Mouse (Mus musculus): ENCODE results near the gene Vmn2r63. TPM values are rescaled to one million over a fixed set of nuclear protein-coding genes. Genes with fewer than 3 reads are reported as not detected.
"Not testable (repeated sequence)": the region's sequence is repeated elsewhere in the genome, so short reads cannot be mapped to it uniquely, and the experiment has no call there.

The Vmn2r63 gene
- polyA plus RNA-seq (2012; fragmentation: generic; extraction: Trizol) = not detected

- not testable (repeated sequence) for H3K79me2 ChIP-seq (ENCODE audit: control insufficient read depth, insufficient read depth); H3K36me3 ChIP-seq (ENCODE audit: control insufficient read depth, insufficient read depth); H3ac ChIP-seq (ENCODE audit: control insufficient read depth, insufficient read length)
Observed at GRCm38 (mm10) chr7:42933722-42934121, at the start of gene Vmn2r63. Vmn2r63 (minus strand) TSS chr7:42933822.

GRCm38 (mm10) chr7:42980739-42981138 lies 47.1 kb upstream of the Vmn2r63 start:
- no peak for TF ChIP-seq USF1 (IDR thresholded peaks at IDR 0.05; ENCODE audit: low read depth)
- no peak for TF ChIP-seq POLR2A (IDR thresholded peaks at IDR 0.05; ENCODE audit: insufficient read length, low read depth)
- no peak for TF ChIP-seq MAX (IDR thresholded peaks at IDR 0.05; ENCODE audit: low read depth)
- no peak for TF ChIP-seq TCF12 (IDR thresholded peaks at IDR 0.05; ENCODE audit: insufficient read depth, poor library complexity, severe bottlenecking)
- no peak for TF ChIP-seq MYOG (IDR thresholded peaks at IDR 0.05; ENCODE audit: control insufficient read depth in 1 of 3, insufficient read depth in 1 of 3, insufficient read length in 2 of 3, low read depth in 2 of 3)
- no peak for TF ChIP-seq E2F4 (IDR thresholded peaks at IDR 0.05; ENCODE audit: insufficient read depth)
- no peak for TF ChIP-seq REST (IDR thresholded peaks at IDR 0.05; ENCODE audit: insufficient read depth, insufficient read length)
- TF ChIP-seq MYOD1 (IDR thresholded peaks at IDR 0.05; ENCODE audit: control insufficient read depth in 1 of 3, insufficient read length in 2 of 3, low read depth in 2 of 3) = no peak
- no peak for TF ChIP-seq TCF3 (IDR thresholded peaks at IDR 0.05; ENCODE audit: insufficient read length, low read depth)
- TF ChIP-seq SRF (IDR thresholded peaks at IDR 0.05; ENCODE audit: control insufficient read depth, insufficient read length, low read depth) = no peak
- TF ChIP-seq POLR2AphosphoS2 (IDR thresholded peaks at IDR 0.05; ENCODE audit: insufficient read length, low read depth) = no peak
- TF ChIP-seq CEBPB (IDR thresholded peaks at IDR 0.05; ENCODE audit: insufficient read depth, poor library complexity, severe bottlenecking) = no peak
- H3K79me2 ChIP-seq (ENCODE audit: control insufficient read depth, insufficient read depth) = no peaks in the 10 kb centered on the region
- peak overlapping the region; percentile 19 for H3K4me3 ChIP-seq
- H3K4me2 ChIP-seq (ENCODE audit: low read depth) = peak overlapping the region; percentile 30
- H3K36me3 ChIP-seq (ENCODE audit: control insufficient read depth, insufficient read depth) = no peaks in the 10 kb centered on the region
- H3K27me3 ChIP-seq (ENCODE audit: control insufficient read depth, insufficient read depth, insufficient read length) = no peaks in the 10 kb centered on the region
- H3ac ChIP-seq (ENCODE audit: control insufficient read depth, insufficient read length) = no peak overlapping the region

More at GRCm38 (mm10) chr7:42933722-42934121, at the start of gene Vmn2r63:
- not testable (repeated sequence) for H3K27me3 ChIP-seq (ENCODE audit: control insufficient read depth, insufficient read depth, insufficient read length); H3K4me2 ChIP-seq (ENCODE audit: low read depth); H3K4me3 ChIP-seq

DNA sequence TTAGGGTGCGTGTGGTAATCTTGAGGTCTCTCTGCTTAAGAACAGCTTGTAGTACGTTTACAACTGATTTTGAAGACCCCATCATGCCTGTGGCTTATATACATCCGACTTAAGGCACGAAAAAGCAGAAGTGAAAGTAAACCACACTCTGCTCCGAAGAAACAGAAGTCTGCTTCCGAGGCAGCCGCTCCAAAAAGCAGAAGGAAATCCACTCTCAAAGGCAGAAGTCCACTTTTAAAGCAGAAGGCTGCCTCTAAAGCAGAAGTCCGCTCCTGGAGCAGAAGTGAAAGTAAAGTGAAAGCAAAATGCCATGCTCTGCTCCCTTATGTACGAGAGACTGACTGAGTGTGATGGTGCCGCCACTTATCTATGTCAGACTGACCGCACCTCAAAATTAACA lies 46.5 kb upstream of the Vmn2r63 start:
- peak overlapping the region; percentile 19 for H3K4me3 ChIP-seq
- H3K79me2 ChIP-seq (ENCODE audit: control insufficient read depth, insufficient read depth) = no peaks in the 10 kb centered on the region
- TF ChIP-seq MAX (IDR thresholded peaks at IDR 0.05; ENCODE audit: low read depth) (no peak), MYOD1 (IDR thresholded peaks at IDR 0.05; ENCODE audit: control insufficient read depth in 1 of 3, insufficient read length in 2 of 3, low read depth in 2 of 3) (no peak), SRF (IDR thresholded peaks at IDR 0.05; ENCODE audit: control insufficient read depth, insufficient read length, low read depth) (no peak), USF1 (IDR thresholded peaks at IDR 0.05; ENCODE audit: low read depth) (no peak), CEBPB (IDR thresholded peaks at IDR 0.05; ENCODE audit: insufficient read depth, poor library complexity, severe bottlenecking) (no peak), TCF12 (IDR thresholded peaks at IDR 0.05; ENCODE audit: insufficient read depth, poor library complexity, severe bottlenecking) (no peak), REST (IDR thresholded peaks at IDR 0.05; ENCODE audit: insufficient read depth, insufficient read length) (no peak), TCF3 (IDR thresholded peaks at IDR 0.05; ENCODE audit: insufficient read length, low read depth) (no peak), E2F4 (IDR thresholded peaks at IDR 0.05; ENCODE audit: insufficient read depth) (no peak), MYOG (IDR thresholded peaks at IDR 0.05; ENCODE audit: control insufficient read depth in 1 of 3, insufficient read depth in 1 of 3, insufficient read length in 2 of 3, low read depth in 2 of 3) (no peak), POLR2A (IDR thresholded peaks at IDR 0.05; ENCODE audit: insufficient read length, low read depth) (no peak), POLR2AphosphoS2 (IDR thresholded peaks at IDR 0.05; ENCODE audit: insufficient read length, low read depth) (no peak)
- H3K36me3 ChIP-seq (ENCODE audit: control insufficient read depth, insufficient read depth) = no peaks in the 10 kb centered on the region
- H3K4me2 ChIP-seq (ENCODE audit: low read depth) = peak overlapping the region; percentile 30
- no peak overlapping the region for H3ac ChIP-seq (ENCODE audit: control insufficient read depth, insufficient read length)
- no peaks in the 10 kb centered on the region for H3K27me3 ChIP-seq (ENCODE audit: control insufficient read depth, insufficient read depth, insufficient read length)

GRCm38 (mm10) chr7:42965246-42965645 lies 31.6 kb upstream of the Vmn2r63 start:
- Histone ChIP-seq H3K4me3 (no peak overlapping the region), H3K36me3 (ENCODE audit: control insufficient read depth, insufficient read depth) (no peaks in the 10 kb centered on the region), H3ac (ENCODE audit: control insufficient read depth, insufficient read length) (no peak overlapping the region), H3K27me3 (ENCODE audit: control insufficient read depth, insufficient read depth, insufficient read length) (no peaks in the 10 kb centered on the region), H3K4me2 (ENCODE audit: low read depth) (no peak overlapping the region), H3K79me2 (ENCODE audit: control insufficient read depth, insufficient read depth) (no peaks in the 10 kb centered on the region)
- TF ChIP-seq TCF12 (IDR thresholded peaks at IDR 0.05; ENCODE audit: insufficient read depth, poor library complexity, severe bottlenecking) (no peak), E2F4 (IDR thresholded peaks at IDR 0.05; ENCODE audit: insufficient read depth) (no peak), TCF3 (IDR thresholded peaks at IDR 0.05; ENCODE audit: insufficient read length, low read depth) (no peak), REST (IDR thresholded peaks at IDR 0.05; ENCODE audit: insufficient read depth, insufficient read length) (no peak), USF1 (IDR thresholded peaks at IDR 0.05; ENCODE audit: low read depth) (no peak), CEBPB (IDR thresholded peaks at IDR 0.05; ENCODE audit: insufficient read depth, poor library complexity, severe bottlenecking) (no peak), MYOD1 (IDR thresholded peaks at IDR 0.05; ENCODE audit: control insufficient read depth in 1 of 3, insufficient read length in 2 of 3, low read depth in 2 of 3) (no peak), POLR2A (IDR thresholded peaks at IDR 0.05; ENCODE audit: insufficient read length, low read depth) (no peak), MYOG (IDR thresholded peaks at IDR 0.05; ENCODE audit: control insufficient read depth in 1 of 3, insufficient read depth in 1 of 3, insufficient read length in 2 of 3, low read depth in 2 of 3) (no peak), SRF (IDR thresholded peaks at IDR 0.05; ENCODE audit: control insufficient read depth, insufficient read length, low read depth) (no peak), MAX (IDR thresholded peaks at IDR 0.05; ENCODE audit: low read depth) (no peak), POLR2AphosphoS2 (IDR thresholded peaks at IDR 0.05; ENCODE audit: insufficient read length, low read depth) (no peak)

GRCm38 (mm10) chr7:42898067-42898466 lies 35.6 kb downstream of the Vmn2r63 start:
- H3ac ChIP-seq (ENCODE audit: control insufficient read depth, insufficient read length); H3K4me2 ChIP-seq (ENCODE audit: low read depth); H3K79me2 ChIP-seq (ENCODE audit: control insufficient read depth, insufficient read depth); H3K36me3 ChIP-seq (ENCODE audit: control insufficient read depth, insufficient read depth); H3K27me3 ChIP-seq (ENCODE audit: control insufficient read depth, insufficient read depth, insufficient read length); H3K4me3 ChIP-seq: not testable (repeated sequence)
